Mouse (Mus musculus) gastrocnemius, adult 18-20 months (tissue): ENCODE results near the gene Ppfia1. TPM values are rescaled to one million over a fixed set of nuclear protein-coding genes. Genes with fewer than 3 reads are reported as not detected.

Experiments used
- DNase-seq: peaks from one replicate; pipeline ENCODE4 v3.0.0; 2021; ENCODE audit warnings: low spot score
- total RNA-seq, 2 experiments: library from RNA; stranded (reverse); gene quantifications; 2 replicates each; pipeline ENCODE4 v1.2.3; 2021

The Ppfia1 gene
- total RNA-seq, 2 experiments from 2014 or later: 24.7 to 25.8 TPM

GRCm38 (mm10) chr7:144441466-144441865 lies 112.1 kb downstream of the Ppfia1 start:
- no peak for DNase-seq

DNA sequence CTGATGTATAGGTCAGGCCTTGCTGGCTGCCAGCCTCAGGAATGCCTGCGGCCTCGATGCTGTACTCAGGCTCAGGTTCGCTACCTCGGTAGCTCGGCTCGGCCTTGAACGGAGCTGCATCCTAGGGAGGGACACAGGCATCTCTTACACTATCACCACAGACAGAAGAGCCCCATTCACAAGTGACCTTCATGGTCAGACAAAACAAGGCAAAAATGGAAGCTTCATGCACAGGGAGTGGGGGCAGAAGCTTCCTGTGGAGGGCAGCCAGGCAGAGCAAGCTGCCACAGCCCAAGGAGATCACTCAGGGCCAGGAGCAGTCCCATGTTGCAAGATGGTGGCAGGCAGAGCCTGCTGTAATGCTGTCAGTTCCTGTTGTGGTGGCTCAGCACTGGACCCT lies 114.7 kb downstream of the Ppfia1 start:
- no peak for DNase-seq

DNA sequence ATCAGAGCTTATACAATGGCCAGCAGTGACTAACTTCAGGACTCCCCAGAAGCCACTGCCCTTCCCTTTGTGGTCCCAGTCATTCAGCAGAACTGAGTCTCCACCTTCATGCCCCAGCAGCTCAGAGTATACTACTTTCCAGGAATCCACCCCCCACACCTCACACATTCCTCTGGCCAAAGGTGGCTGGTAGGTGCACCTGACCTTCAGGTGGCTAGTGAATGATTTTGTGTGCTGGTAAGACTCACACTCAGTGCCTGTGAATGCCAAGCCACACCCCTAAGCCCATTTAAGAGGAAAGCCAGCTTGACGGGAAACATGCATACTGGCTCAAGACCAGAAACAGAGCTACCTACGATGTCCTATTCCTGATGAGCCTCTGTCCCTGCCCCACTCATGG lies 120.6 kb downstream of the Ppfia1 start:
- no peak for DNase-seq

DNA sequence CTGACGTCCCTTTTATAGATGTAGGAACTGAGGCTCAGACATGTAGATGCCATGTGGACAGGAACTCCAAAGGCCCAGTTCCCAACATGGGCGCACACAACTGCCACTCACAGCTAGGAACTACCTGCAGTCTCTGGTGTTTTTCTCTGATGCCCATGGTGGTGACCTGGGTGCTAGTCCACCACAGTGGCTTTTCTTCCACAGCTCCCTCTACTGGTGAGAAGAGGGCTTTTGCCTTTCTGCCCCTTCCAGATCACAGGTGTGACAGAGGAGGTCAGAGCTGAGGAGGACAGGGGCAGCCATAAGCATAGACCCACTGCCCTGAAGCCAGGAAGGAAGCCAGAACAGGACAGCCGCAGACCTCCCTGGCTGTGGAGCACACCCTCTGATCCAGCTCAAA lies 126.1 kb downstream of the Ppfia1 start:
- DNase-seq: no peak

Other genes with a start within 250 kb of the Ppfia1 start
- 10 to 100 TPM; 17.9 to 21.6 TPM for gene Cttn, start 82.7 kb downstream of the Ppfia1 start, total RNA-seq
- 1 to 10 TPM; 2.1 to 2.3 TPM for gene Fadd, start 28.7 kb upstream of the Ppfia1 start, total RNA-seq
- 1 to 10 TPM; 2.3 to 3.4 TPM for gene Ano1, start 198.2 kb upstream of the Ppfia1 start, total RNA-seq